Mouse (Mus musculus) kidney, adult 2 months (tissue): ENCODE measurements around the gene Csrp3.

Source experiments
- CTCF ChIP-seq: fragments of 200-500 bp; conservative IDR thresholded peaks from 2 replicates; pipeline ENCODE4 v1.5.1; 2011; ENCODE audit warnings: low read depth, mild to moderate bottlenecking, control low read depth, low read length, moderate library complexity, mixed read lengths; ENCODE audit not compliant: insufficient read depth, insufficient read length
- POLR2A ChIP-seq: fragments of 200-500 bp; IDR thresholded peaks from one replicate; pipeline ENCODE4 v1.6.1; 2011; ENCODE audit warnings: low read depth, low read length, control low read depth

- no peak for TF ChIP-seq CTCF
- TF ChIP-seq POLR2A, result no peak
Observed at GRCm38 (mm10) chr7:48836949-48837348, 10.9 kb downstream of the Csrp3 start.
